Mouse (Mus musculus): Measurements from ENCODE around the gene Upb1. TPM values are rescaled to one million over a fixed set of nuclear protein-coding genes. Genes with fewer than 3 reads are reported as not detected.
"Not testable (repeated sequence)": the region's sequence is repeated elsewhere in the genome, so short reads cannot be mapped to it uniquely, and the experiment has no call there.

The Upb1 gene
- polyA plus RNA-seq, 1 experiment from 2014 or later, result 4.3 TPM

DNA sequence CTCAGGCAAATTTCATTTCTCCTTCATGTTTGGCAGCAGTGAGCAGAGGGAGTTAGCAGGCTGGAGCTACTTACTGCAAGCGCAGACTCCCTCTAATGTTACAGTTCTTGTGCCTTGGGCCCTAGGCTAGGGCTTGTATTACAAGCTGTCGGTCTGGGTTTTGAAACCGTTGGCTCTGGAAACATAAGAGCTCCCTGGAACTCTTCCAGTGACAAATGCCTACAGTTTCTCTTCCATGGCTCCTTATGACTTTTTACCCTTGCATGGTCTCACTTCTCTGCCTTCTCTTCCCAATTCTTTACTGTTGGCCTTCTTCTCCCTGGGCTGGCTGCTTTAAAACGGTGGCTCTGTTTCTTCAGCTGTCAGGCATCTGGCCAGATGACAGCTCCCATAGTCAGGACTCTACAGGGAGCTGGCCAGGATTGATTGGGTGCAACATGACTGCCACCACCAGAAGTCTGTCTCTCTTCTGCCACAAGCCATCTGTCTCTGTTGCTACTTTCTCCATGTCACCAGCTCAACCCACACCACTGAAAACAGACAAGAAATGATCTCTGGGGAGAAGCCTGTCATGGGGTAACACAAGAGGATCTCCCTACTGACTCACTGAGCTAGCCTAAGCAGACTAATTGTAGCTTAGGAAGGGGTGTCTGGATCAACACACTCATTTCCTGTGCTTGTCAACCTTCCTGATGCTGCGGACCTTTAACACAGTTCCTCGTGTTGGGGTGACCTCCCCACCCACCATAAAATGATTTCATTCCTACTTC, 65.1 kb downstream of the Upb1 start:
- WGBS, result 25% methylated on average over 6 of the region's 6 CpGs
- no peaks in the 10 kb centered on the region for H3K27me3 ChIP-seq (replicated peaks)
- peak overlapping the region; percentile 17; the same call in 1 of the 2 replicates for H3K27ac ChIP-seq
- no peak overlapping the region for H3K4me2 ChIP-seq
- no peak for ATAC-seq (ENCODE audit: insufficient read depth, low FRiP score, low read depth)
- H3K4me1 ChIP-seq, result peaks cover 8% of the 10 kb centered on the region; the same call in 1 of the 2 replicates
- H3K9ac ChIP-seq, result no peak overlapping the region
- H3K4me3 ChIP-seq (replicated peaks), result no peak overlapping the region
- H3K9me3 ChIP-seq, result no peaks in the 10 kb centered on the region
- no peaks in the 10 kb centered on the region for H3K36me3 ChIP-seq

DNA sequence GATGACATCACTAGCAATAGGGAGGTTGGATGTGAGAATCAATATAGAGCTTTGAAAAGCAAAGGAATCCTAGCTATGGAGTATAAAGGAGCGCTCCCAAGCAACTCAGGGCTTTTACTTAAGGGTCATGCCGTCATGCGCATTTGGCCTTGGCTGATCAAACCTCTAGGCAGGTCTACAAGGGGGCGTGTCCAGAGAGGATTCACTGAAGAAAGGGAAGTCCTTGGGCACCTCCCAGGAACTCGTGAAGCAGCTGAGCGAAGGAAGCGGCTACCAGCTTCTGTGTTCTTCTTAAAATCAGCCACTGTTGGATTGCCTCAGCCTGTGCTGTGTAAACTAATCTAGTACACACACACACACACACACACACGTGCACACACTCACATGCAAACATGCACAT, 72.5 kb downstream of the Upb1 start:
- 69% methylated on average over 8 of the region's 8 CpGs for WGBS
- Histone ChIP-seq H3K4me2 (no peak overlapping the region), H3K4me3 (replicated peaks) (no peak overlapping the region), H3K9me3 (no peaks in the 10 kb centered on the region), H3K36me3 (no peaks in the 10 kb centered on the region), H3K27ac (no peak overlapping the region), H3K27me3 (replicated peaks) (no peaks in the 10 kb centered on the region), H3K9ac (no peak overlapping the region), H3K4me1 (no peaks in the 10 kb centered on the region)
- ATAC-seq (ENCODE audit: insufficient read depth, low FRiP score, low read depth), result no peak

DNA sequence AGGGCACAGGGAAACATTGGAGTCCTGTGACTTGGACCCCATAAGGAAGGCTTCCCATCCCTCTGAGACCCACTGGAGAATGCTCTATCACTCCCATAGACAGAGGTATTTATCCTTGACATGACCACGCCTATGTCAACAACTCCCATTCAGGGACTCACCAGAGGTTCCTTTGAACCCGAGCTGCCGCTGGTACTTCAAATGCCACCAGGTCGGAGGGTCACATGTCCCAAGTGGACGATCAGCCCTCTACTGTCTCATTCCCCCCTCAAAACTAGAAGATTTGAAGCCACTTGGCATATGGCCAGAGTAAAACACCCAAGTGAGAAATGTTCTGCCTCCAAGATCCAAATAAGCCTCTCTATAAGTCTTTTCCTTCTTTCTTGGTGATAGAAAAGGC, 73.7 kb downstream of the Upb1 start:
- ATAC-seq (ENCODE audit: insufficient read depth, low FRiP score, low read depth), result no peak
- H3K27ac ChIP-seq, result no peak overlapping the region

DNA sequence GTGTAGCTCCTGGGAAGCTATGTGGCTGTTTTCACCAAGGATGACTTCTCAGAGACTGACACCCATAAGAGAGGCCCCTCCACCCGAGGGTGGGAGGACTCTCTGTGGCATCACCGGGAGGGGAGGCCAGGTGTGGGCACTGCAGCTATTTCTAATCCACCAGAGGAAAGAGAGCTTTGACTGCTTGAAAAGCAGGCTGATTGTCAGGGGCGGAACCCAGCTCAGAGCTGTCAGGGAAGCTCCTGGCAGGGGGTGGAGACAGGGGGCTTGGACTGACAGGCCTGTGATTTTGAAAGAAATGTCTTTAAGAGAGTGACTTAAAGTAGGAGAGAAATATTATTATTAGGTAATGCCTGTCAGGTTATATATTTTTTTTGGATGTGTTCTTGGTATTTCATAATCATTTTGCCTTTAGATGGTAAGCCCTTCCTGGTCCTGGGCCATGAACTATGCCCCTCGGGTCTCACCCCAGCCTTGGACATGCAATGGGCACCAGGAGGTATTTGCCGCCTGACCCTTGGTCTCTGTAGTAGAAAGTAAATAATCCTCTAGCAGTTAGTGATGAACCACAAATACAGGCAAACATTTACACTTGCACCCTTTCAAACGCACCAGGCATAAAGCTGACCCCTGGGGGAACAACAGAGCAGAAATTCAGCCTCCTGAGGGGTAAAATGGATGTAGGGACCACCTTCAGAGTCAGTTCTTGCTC, 74.4 kb downstream of the Upb1 start:
- H3K9me3 ChIP-seq; H3K27ac ChIP-seq; H3K4me3 ChIP-seq (replicated peaks); ATAC-seq (ENCODE audit: insufficient read depth, low FRiP score, low read depth); H3K9ac ChIP-seq; H3K36me3 ChIP-seq; H3K4me1 ChIP-seq; H3K4me2 ChIP-seq; H3K27me3 ChIP-seq (replicated peaks): not testable (repeated sequence)
- WGBS, result 37% methylated on average over 5 of the region's 6 CpGs

More for the DNA sequence above, 73.7 kb downstream of the Upb1 start:
- Histone ChIP-seq H3K9me3 (no peaks in the 10 kb centered on the region), H3K4me1 (no peaks in the 10 kb centered on the region), H3K27me3 (replicated peaks) (no peaks in the 10 kb centered on the region), H3K36me3 (no peaks in the 10 kb centered on the region), H3K4me2 (no peak overlapping the region), H3K9ac (no peak overlapping the region), H3K4me3 (replicated peaks) (no peak overlapping the region)
- 30% methylated on average over 5 of the region's 5 CpGs for WGBS

DNA sequence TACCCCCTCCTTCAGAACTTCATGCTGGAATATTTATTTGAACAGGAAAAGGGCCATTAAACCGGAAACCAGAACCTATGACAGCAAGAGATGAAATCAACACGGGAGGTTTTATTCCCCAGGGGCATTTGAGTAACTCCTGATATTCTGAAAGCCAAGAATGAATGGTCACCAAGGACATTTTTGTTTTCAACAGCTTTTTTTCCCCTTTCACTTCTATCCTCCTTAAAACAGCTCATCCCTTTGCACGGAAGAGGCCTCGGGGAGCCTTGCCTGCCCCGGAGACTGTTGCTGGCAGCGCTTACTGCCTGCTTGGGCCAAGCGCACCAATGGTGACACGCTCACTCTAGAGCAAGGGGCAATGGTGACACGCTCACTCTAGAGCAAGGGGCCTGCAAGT, 76.1 kb downstream of the Upb1 start:
- 76% methylated on average over 9 of the region's 9 CpGs for WGBS

DNA sequence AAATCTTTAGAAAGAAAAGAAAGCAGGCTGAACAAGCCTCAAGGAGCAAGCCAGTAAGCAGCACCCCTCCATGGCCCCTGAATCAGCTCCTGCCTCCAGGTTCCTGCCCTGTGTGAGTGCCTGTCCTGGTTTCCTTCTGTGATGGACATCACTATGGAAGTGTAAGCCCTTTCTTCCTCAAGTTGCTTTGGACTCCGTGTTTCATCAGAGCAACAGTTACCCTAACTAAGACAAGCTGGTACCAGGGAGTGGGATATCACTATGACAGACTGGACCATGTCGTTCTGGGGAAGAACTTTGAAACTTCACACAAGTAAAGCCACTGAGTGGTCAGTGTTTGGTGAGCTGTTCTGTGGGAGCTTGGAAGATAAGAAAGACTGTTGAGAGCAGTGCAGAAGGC, 79.0 kb downstream of the Upb1 start:
- Histone ChIP-seq H3K9me3 (no peaks in the 10 kb centered on the region), H3K4me2 (no peak overlapping the region), H3K9ac (no peak overlapping the region), H3K4me1 (no peaks in the 10 kb centered on the region), H3K27me3 (replicated peaks) (no peaks in the 10 kb centered on the region), H3K27ac (no peak overlapping the region), H3K4me3 (replicated peaks) (no peak overlapping the region), H3K36me3 (no peaks in the 10 kb centered on the region)
- no peak for ATAC-seq (ENCODE audit: insufficient read depth, low FRiP score, low read depth)
- 79% methylated on average over 2 of the region's 2 CpGs for WGBS

More for the DNA sequence above, 76.1 kb downstream of the Upb1 start:
- no peaks in the 10 kb centered on the region for H3K27me3 ChIP-seq (replicated peaks)
- no peak overlapping the region for H3K27ac ChIP-seq
- no peaks in the 10 kb centered on the region for H3K9me3 ChIP-seq
- H3K4me1 ChIP-seq, result no peaks in the 10 kb centered on the region
- ATAC-seq (ENCODE audit: insufficient read depth, low FRiP score, low read depth), result no peak
- H3K4me2 ChIP-seq, result no peak overlapping the region
- no peak overlapping the region for H3K9ac ChIP-seq
- H3K4me3 ChIP-seq (replicated peaks), result no peak overlapping the region
- H3K36me3 ChIP-seq, result no peaks in the 10 kb centered on the region

DNA sequence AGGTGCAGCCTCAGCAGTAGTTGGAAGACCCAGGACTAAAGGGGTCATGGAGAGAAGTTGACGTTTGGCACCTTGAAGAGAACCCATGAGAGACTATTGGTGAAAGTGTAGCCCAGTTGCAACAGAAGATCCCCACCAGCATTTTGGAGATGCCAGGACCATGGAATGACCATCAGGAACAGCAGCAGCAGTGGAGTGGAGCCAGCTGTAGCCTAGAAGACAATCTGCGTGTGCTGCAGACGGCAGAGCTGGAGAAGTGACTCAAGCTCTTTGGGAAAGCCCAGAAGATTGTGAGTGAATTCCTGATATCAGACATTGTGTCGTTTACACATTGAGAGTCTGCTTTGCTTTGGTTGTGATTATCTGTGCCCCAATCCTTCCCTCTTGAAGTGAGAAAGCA, 80.8 kb downstream of the Upb1 start:
- WGBS, result 64% methylated on average over 4 of the region's 4 CpGs
- no peak for ATAC-seq (ENCODE audit: insufficient read depth, low FRiP score, low read depth)
- Histone ChIP-seq H3K9me3 (no peaks in the 10 kb centered on the region), H3K36me3 (no peaks in the 10 kb centered on the region), H3K27me3 (replicated peaks) (no peaks in the 10 kb centered on the region), H3K4me2 (no peak overlapping the region), H3K9ac (no peak overlapping the region), H3K4me3 (replicated peaks) (no peak overlapping the region), H3K27ac (no peak overlapping the region), H3K4me1 (no peaks in the 10 kb centered on the region)

DNA sequence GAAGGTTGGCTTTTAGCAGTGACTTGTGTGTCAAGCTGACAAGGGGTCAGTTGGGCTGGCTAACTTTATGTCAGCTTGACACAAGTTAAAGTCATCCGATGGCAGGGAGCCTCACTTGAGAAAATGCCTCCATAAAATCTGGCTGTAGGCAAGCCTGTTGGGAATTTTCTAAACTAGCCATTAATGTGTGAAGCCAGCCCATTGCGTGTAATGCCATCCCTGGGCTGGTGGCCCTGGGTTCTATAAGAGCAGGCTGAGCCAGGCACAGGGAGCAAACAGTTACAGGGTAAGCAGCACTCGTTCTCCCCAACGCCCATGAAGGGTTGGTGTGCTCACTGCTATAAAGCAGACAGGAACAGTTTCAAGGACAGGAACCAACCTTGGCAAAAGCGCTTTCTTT, 81.4 kb downstream of the Upb1 start:
- H3K27ac ChIP-seq, result no peak overlapping the region

DNA sequence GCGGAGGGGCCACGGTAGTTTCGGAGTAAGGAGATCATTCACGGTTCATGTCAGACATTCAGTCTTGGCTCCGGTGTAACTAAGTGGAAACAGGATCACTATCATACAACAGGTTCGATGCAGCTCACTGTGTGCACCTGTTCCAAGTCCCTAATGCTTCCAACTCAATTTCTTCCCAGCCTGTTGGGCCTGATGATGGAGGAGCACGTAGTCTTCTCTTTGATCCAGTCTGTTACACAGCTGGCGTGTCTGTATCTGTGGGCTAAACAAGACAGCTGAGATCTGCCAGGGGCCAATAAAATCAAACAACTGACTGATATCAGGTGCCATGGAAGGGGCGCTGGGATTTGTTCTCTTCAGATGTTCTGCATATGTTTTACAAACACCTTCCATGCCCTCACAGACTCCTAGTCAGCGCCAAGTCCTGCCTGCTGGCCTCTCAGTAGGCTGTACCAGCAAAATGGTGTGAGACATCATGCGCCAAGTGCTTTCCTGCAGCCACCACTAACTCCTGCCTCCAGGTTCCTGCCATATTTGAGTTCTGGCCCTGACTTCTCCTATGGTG, 82.1 kb downstream of the Upb1 start:
- no peaks in the 10 kb centered on the region for H3K4me1 ChIP-seq
- 86% methylated on average over 11 of the region's 11 CpGs for WGBS
- H3K27ac ChIP-seq, result no peak overlapping the region
- H3K9ac ChIP-seq, result no peak overlapping the region
- no peaks in the 10 kb centered on the region for H3K27me3 ChIP-seq (replicated peaks)
- H3K9me3 ChIP-seq, result no peaks in the 10 kb centered on the region
- no peak for ATAC-seq (ENCODE audit: insufficient read depth, low FRiP score, low read depth)
- H3K4me2 ChIP-seq, result no peak overlapping the region
- no peak overlapping the region for H3K4me3 ChIP-seq (replicated peaks)
- H3K36me3 ChIP-seq, result no peaks in the 10 kb centered on the region

More for the DNA sequence above, 81.4 kb downstream of the Upb1 start:
- no peak for ATAC-seq (ENCODE audit: insufficient read depth, low FRiP score, low read depth)
- 76% methylated on average over 5 of the region's 5 CpGs for WGBS
- Histone ChIP-seq H3K4me3 (replicated peaks) (no peak overlapping the region), H3K4me1 (no peaks in the 10 kb centered on the region), H3K36me3 (no peaks in the 10 kb centered on the region), H3K27me3 (replicated peaks) (no peaks in the 10 kb centered on the region), H3K4me2 (no peak overlapping the region), H3K9me3 (no peaks in the 10 kb centered on the region), H3K9ac (no peak overlapping the region)

DNA sequence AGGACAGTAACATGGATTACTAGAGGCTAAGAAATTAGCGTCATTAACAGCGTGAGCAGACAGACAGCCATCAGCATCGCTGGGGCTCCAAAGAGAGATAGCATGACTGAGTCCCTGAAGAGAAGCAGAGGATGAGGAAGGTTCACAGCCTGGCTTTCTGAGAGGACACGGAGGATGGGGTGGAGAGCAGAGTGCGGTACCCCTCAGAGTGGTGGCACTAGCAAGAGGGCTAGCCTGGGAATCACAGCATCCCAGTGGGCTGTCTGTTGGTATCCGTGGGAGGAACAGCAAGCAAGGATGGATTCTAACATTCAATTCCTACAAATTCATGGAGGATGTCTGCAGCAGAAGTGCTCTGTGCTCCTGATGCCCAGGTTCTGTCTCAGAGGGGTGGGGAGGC, 83.2 kb downstream of the Upb1 start:
- no peaks in the 10 kb centered on the region for H3K36me3 ChIP-seq
- 88% methylated on average over 6 of the region's 6 CpGs for WGBS
- no peaks in the 10 kb centered on the region for H3K4me1 ChIP-seq
- no peak overlapping the region for H3K4me2 ChIP-seq
- ATAC-seq (ENCODE audit: insufficient read depth, low FRiP score, low read depth), result no peak
- H3K27ac ChIP-seq, result no peak overlapping the region
- H3K4me3 ChIP-seq (replicated peaks), result no peak overlapping the region
- H3K9ac ChIP-seq, result no peak overlapping the region
- no peaks in the 10 kb centered on the region for H3K27me3 ChIP-seq (replicated peaks)
- H3K9me3 ChIP-seq, result no peaks in the 10 kb centered on the region

DNA sequence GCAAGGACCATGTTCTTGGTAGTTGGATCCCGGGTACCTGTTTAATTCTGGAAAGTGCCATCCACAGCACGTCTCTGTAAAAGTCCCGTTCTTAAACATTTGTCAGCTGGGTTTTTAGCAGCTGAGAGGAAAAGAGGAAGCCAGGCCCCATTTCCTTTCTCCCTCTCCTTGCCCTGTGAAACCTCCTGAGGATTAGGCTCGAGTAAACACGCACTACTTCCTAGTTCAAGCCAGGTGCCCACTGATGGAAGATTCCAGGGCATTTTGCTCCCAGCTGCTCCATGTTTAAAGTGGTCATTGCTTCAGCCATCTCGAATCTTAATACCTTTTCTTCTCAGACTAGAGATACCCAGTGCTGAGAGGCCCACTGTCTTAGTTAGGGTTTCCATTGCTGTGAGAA, 83.9 kb downstream of the Upb1 start:
- Histone ChIP-seq H3K36me3 (no peaks in the 10 kb centered on the region), H3K9me3 (no peaks in the 10 kb centered on the region), H3K4me3 (replicated peaks) (no peak overlapping the region), H3K27ac (no peak overlapping the region), H3K27me3 (replicated peaks) (no peaks in the 10 kb centered on the region), H3K4me2 (no peak overlapping the region), H3K9ac (no peak overlapping the region), H3K4me1 (no peaks in the 10 kb centered on the region)
- WGBS, result 40% methylated on average over 6 of the region's 6 CpGs
- no peak for ATAC-seq (ENCODE audit: insufficient read depth, low FRiP score, low read depth)

All from stomach, embryonic 15.5 days (tissue).